Mouse (Mus musculus) heart, adult 2 months (tissue): ENCODE data around the gene Nr1h5. TPM values are rescaled to one million over a fixed set of nuclear protein-coding genes. Genes with fewer than 3 reads are reported as not detected.

Experiments used
- DNase-seq, 2 experiments: peaks; one replicate each; pipeline ENCODE4 v3.0.0; 2021
- H3K27ac ChIP-seq: fragments of 200-600 bp; 2 replicates; pipeline ENCODE4 v1.8.1; 2022
- H3K27me3 ChIP-seq: fragments of 200-500 bp; 2 replicates; pipeline ENCODE4 v1.6.1; 2012; ENCODE audit warnings: mild to moderate bottlenecking, low read length, inconsistent platforms, mixed read lengths; ENCODE audit not compliant: control insufficient read depth, insufficient read depth
- H3K36me3 ChIP-seq: fragments of 200-500 bp; 2 replicates; pipeline ENCODE4 v1.6.1; 2012; ENCODE audit warnings: low read length, inconsistent platforms; ENCODE audit not compliant: control insufficient read depth, insufficient read depth
- H3K4me1 ChIP-seq: fragments of 200-500 bp; 2 replicates; pipeline ENCODE4 v1.6.1; 2011; ENCODE audit warnings: low read length; ENCODE audit not compliant: control insufficient read depth, insufficient read depth
- H3K4me3 ChIP-seq: fragments of 200-600 bp; 2 replicates; pipeline ENCODE4 v1.8.1; 2022
- H3K79me2 ChIP-seq: fragments of 200-500 bp; replicated peaks from 2 replicates; pipeline ENCODE4 v1.6.1; 2012; ENCODE audit warnings: mild to moderate bottlenecking, inconsistent platforms, low read length, moderate library complexity, mixed read lengths; ENCODE audit not compliant: control insufficient read depth, insufficient read depth
- H3K9ac ChIP-seq: fragments of 200-500 bp; 2 replicates; pipeline ENCODE4 v1.6.1; 2012; ENCODE audit warnings: low read depth, mild to moderate bottlenecking, control low read depth, inconsistent platforms, low read length, mixed read lengths
- CTCF ChIP-seq: fragments of 200-600 bp; IDR thresholded peaks from 2 replicates; pipeline ENCODE4 v1.8.1; 2022; ENCODE audit warnings: antibody characterized with exemption, mild to moderate bottlenecking, moderate library complexity
- EP300 ChIP-seq: fragments of 200-500 bp; IDR thresholded peaks from 2 replicates; pipeline ENCODE4 v1.6.1; 2011; ENCODE audit warnings: low read depth, low read length, control low read depth; ENCODE audit not compliant: insufficient read depth
- POLR2A ChIP-seq: fragments of 200-500 bp; IDR thresholded peaks from 2 replicates; pipeline ENCODE4 v1.6.1; 2011; ENCODE audit warnings: mild to moderate bottlenecking, low read depth, low read length, control low read depth; ENCODE audit not compliant: insufficient read depth
- WGBS: fragments of 180-500 bp; shearing (Covaris S2); methylation state at CpG from one replicate; pipeline ENCODE4 v1.1.7; 2018; 5-methylcytosine and 5-hydroxymethylcytosine counted together
- intact Hi-C: fragments of 180-260 bp; cut with DNase I; formaldehyde crosslinking; loops from one replicate; pipeline ENCODE4 v1.15.1; 2025
- polyA plus RNA-seq: library from polyadenylated mRNA; depleted of rRNA; stranded (reverse); fragments of >200 nt; gene quantifications from 2 replicates; pipeline ENCODE4 v1.2.3, GENCODE M21; 2012
- total RNA-seq, 2 experiments: library from RNA; stranded (reverse); gene quantifications; 2 replicates each; pipeline ENCODE4 v1.2.3; 2021

The Nr1h5 gene
- total and polyA plus RNA-seq, 3 experiments: not detected

GRCm38 (mm10) chr3:102992936-102993335, 29.0 kb upstream of the Nr1h5 start:
- 7% methylated on average over 3 of the region's 3 CpGs for WGBS
- Histone ChIP-seq H3K79me2 (no peaks in the 10 kb centered on the region), H3K27ac (no peak overlapping the region), H3K36me3 (peaks cover 9% of the 10 kb centered on the region), H3K27me3 (no peaks in the 10 kb centered on the region), H3K4me1 (peaks cover 6% of the 10 kb centered on the region), H3K9ac (no peak overlapping the region), H3K4me3 (no peak overlapping the region)
- intact Hi-C loops: loop anchor here (10.0 kb wide), 1 partner anchor 258 kb away; the partner anchor contains the start of gene Tspan2
- no peak for TF ChIP-seq EP300
- no peak for DNase-seq

- Histone ChIP-seq H3K4me3 (no peak overlapping the region), H3K4me1 (0 out of 2 replicates have a peak, but pooled peaks cover 1% of the 10 kb centered on the region), H3K36me3 (no peaks in the 10 kb centered on the region), H3K27ac (no peak overlapping the region), H3K9ac (no peak overlapping the region), H3K27me3 (no peaks in the 10 kb centered on the region), H3K79me2 (no peaks in the 10 kb centered on the region)
- no peak for TF ChIP-seq CTCF
- no peak for TF ChIP-seq EP300
- TF ChIP-seq POLR2A: no peak
- intact Hi-C loops: loop anchor here (10.0 kb wide), 1 partner anchor 256 kb away; the partner anchor contains the start of gene Tspan2
- WGBS: 75% methylated on average over 8 of the region's 8 CpGs
- DNase-seq: no peak
Measured at GRCm38 (mm10) chr3:102991041-102991440, 27.1 kb upstream of the Nr1h5 start.

GRCm38 (mm10) chr3:102980349-102980736, 16.4 kb upstream of the Nr1h5 start:
- TF ChIP-seq EP300: no peak
- TF ChIP-seq CTCF: no peak
- no peak for TF ChIP-seq POLR2A
- Histone ChIP-seq H3K4me1 (no peaks in the 10 kb centered on the region), H3K36me3 (no peaks in the 10 kb centered on the region), H3K79me2 (no peaks in the 10 kb centered on the region), H3K9ac (no peak overlapping the region), H3K27ac (no peak overlapping the region), H3K4me3 (no peak overlapping the region), H3K27me3 (no peaks in the 10 kb centered on the region)
- intact Hi-C loops: no loop called here
- 60% methylated on average over 3 of the region's 3 CpGs for WGBS
- no peak for DNase-seq

- no peaks in the 10 kb centered on the region for H3K4me1 ChIP-seq
- TF ChIP-seq POLR2A (no peak), CTCF (no peak), EP300 (no peak)
- H3K9ac ChIP-seq: no peak overlapping the region
- no peaks in the 10 kb centered on the region for H3K79me2 ChIP-seq
- DNase-seq: no peak
- H3K27ac ChIP-seq: no peak overlapping the region
- H3K36me3 ChIP-seq: no peaks in the 10 kb centered on the region
- WGBS: 45% methylated on average over 10 of the region's 10 CpGs
- intact Hi-C loops: no loop called here
- no peaks in the 10 kb centered on the region for H3K27me3 ChIP-seq
- H3K4me3 ChIP-seq: no peak overlapping the region
Measured at GRCm38 (mm10) chr3:102979550-102980348, 15.8 kb upstream of the Nr1h5 start.

GRCm38 (mm10) chr3:102976906-102977305, 13.0 kb upstream of the Nr1h5 start:
- Histone ChIP-seq H3K79me2 (no peaks in the 10 kb centered on the region), H3K4me3 (no peak overlapping the region), H3K36me3 (no peaks in the 10 kb centered on the region), H3K4me1 (no peaks in the 10 kb centered on the region), H3K27me3 (no peaks in the 10 kb centered on the region), H3K9ac (no peak overlapping the region), H3K27ac (no peak overlapping the region)
- DNase-seq: no peak
- WGBS: 76% methylated on average over 4 of the region's 4 CpGs
- intact Hi-C loops: no loop called here
- TF ChIP-seq POLR2A (no peak), EP300 (no peak), CTCF (no peak)

- H3K27me3 ChIP-seq: no peaks in the 10 kb centered on the region
- no peak overlapping the region for H3K4me3 ChIP-seq
- no peak overlapping the region for H3K27ac ChIP-seq
- TF ChIP-seq EP300 (no peak), CTCF (no peak), POLR2A (no peak)
- intact Hi-C loops: no loop called here
- H3K36me3 ChIP-seq: no peaks in the 10 kb centered on the region
- DNase-seq: no peak
- H3K4me1 ChIP-seq: no peaks in the 10 kb centered on the region
- H3K9ac ChIP-seq: no peak overlapping the region
- no peaks in the 10 kb centered on the region for H3K79me2 ChIP-seq
- 68% methylated on average over 3 of the region's 3 CpGs for WGBS
Measured at GRCm38 (mm10) chr3:102970508-102970907, 6.6 kb upstream of the Nr1h5 start.
